Mouse (Mus musculus) mature B cell (primary cell): ENCODE data around the gene Csad.

ENCODE experiments used
- in situ Hi-C: fragments of 300-500 bp; cut with MboI; formaldehyde crosslinking; loops from 2 replicates; pipeline ENCODE4 v1.14.3; 2019

The Csad gene

DNA sequence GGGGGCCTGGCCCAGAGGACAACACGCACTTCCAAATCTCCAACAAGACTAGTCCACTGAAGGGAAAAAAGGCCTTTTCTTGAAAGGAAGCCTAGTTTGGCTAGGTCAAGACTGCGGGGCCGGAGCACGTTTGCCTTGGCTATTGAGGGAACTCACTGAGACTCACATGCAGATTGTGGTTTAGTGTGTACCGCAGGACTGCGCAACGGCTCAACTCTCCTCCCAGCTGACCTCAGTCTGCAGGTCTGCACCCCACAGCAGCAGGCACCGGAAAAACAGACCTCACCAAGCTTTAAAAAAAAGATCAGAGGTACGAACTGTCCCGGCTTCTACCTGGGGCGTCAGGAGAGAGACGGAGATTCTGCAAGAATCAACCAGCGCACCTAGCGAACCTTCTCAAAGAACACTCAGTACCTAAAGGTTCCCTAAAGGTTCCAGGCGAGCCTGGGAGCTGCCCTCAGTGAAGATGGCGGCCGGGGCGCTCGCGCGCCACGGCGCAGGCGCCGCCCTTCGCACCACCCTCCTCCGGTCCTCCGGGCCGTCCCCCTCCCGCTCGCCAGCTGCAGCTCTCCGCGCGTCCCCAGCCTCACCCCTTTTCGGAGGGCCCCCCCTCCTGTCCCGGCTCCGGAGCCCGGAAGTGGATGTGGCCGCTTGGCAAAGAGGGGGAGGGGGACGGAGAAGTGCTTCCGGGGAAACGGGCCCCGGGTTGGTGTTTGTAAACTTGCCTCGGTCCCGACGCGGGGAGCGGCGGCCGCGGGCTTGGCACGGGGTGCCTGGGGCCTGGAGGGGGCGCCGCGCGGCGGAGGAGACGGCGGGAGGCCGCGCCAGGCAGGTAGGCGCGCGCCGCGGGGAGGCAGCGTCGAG is 1.3 kb downstream of the Csad start, which contains the start of gene Zfp740:
TSS of gene Zfp740 (plus strand) at position 279 of the 864 bp plus-strand sequence.
- in situ Hi-C loops = no loop called here

GRCm38 (mm10) chr15:102198841-102199240 is 5.7 kb downstream of the Csad start:
- in situ Hi-C loops = no loop called here

DNA sequence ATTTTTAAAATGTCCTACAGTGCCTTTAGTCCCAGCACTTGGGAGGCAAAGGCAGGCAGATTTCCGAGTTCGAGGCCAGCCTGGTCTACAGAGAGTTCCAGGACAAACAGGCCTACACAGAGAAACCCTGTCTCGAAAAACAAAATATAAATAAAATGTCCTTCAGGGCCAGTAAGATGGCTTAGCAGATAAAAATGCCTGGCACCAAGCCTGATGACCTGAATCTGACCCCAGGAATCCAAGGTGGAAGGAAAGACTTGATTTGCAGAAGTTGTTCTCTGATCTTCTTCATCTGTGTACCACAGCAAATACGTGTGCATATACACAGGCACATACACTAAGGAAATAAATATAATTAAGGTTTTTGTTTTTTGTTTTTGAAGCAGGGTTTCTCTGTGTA is 9.2 kb downstream of the Csad start:
- in situ Hi-C loops = no loop called here

GRCm38 (mm10) chr15:102194439-102194838 is 10.1 kb downstream of the Csad start:
- in situ Hi-C loops = no loop called here

GRCm38 (mm10) chr15:102193652-102194051 is 10.9 kb downstream of the Csad start:
- in situ Hi-C loops = no loop called here

- in situ Hi-C loops = no loop called here
Observed at GRCm38 (mm10) chr15:102192820-102193386, 11.6 kb downstream of the Csad start.

- in situ Hi-C loops = no loop called here
Observed at GRCm38 (mm10) chr15:102192271-102192812, 12.2 kb downstream of the Csad start.

- in situ Hi-C loops = no loop called here
Observed at GRCm38 (mm10) chr15:102191699-102192098, 12.8 kb downstream of the Csad start.

GRCm38 (mm10) chr15:102188883-102189282 is 15.6 kb downstream of the Csad start:
- in situ Hi-C loops = no loop called here

GRCm38 (mm10) chr15:102188096-102188495 is 16.4 kb downstream of the Csad start:
- in situ Hi-C loops = no loop called here

DNA sequence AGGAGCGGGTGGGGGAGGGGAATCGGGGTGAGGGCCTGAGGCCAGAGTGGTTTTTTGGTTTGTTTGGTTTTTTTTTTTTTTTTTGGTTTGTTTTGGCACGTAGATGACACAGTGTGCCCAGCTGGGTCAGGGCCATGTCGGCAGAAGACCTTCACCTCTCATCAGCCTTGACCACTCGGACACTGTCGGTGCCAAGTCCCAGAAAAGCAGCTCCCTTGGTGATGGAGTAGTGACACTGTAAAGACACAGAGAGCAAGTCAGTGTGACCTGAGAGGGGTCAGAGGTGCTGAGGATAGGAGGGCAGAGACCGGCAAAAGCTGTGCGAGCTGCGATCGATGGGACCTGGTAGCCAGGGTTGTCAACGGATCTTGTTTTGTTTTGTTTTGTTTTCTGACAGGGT is 18.3 kb downstream of the Csad start:
- in situ Hi-C loops = no loop called here

DNA sequence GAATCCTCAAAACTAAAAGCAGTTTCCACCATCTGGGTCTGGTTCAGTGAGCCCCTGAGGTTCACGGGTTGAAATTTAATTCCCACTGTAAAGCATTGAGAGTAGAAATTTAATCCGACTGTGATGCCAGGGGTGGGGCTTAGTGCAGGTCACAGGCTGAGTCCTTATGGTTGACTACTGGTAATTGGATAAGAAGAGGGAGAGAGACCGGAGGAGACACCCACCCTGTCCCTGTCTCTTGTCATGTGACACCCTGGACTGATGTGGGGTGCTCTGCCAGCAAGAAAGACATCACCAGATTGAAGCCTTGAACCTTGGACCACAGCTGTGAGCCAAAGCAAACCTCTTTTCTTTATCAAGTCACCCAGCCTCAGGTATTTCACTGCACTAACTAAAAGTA is 21.4 kb downstream of the Csad start:
- in situ Hi-C loops = no loop called here

GRCm38 (mm10) chr15:102179924-102180323 is 24.6 kb downstream of the Csad start:
- in situ Hi-C loops = loop anchor here (5.0 kb wide), 1 partner anchor 42 kb away; no protein-coding TSS in a partner anchor

GRCm38 (mm10) chr15:102179106-102179505 is 25.4 kb downstream of the Csad start:
- in situ Hi-C loops = loop anchor here (5.0 kb wide), 1 partner anchor 43 kb away; no protein-coding TSS in a partner anchor

- in situ Hi-C loops = loop anchor here (5.0 kb wide), 1 partner anchor 44 kb away; no protein-coding TSS in a partner anchor
Observed at GRCm38 (mm10) chr15:102178279-102178678, 26.2 kb downstream of the Csad start.

DNA sequence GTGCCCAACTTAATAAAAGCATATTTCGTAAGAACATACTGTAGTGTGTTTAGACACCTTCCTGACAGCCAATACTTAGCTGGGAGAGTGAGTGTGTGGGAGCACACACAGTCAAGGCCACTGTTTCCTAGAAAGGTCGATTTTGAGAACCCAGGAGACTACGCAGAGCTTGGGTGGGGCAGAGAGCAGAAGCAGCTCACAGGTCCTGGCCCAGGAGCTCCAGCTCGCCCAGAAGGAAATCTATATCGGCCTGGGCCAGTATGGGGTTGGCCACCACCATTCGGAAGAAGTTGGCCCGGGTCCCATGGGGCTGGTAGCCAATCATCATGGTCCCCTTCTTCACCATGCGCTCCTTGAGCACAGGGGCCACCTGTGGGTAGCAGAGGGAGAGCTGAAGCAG is 27.1 kb downstream of the Csad start:
- in situ Hi-C loops = loop anchor here (5.0 kb wide), 1 partner anchor 45 kb away; no protein-coding TSS in a partner anchor

GRCm38 (mm10) chr15:102176571-102177316 is 27.8 kb downstream of the Csad start:
- in situ Hi-C loops = loop anchor here (5.0 kb wide), 1 partner anchor 46 kb away; no protein-coding TSS in a partner anchor

GRCm38 (mm10) chr15:102175736-102176319 is 28.7 kb downstream of the Csad start:
- in situ Hi-C loops = loop anchor here (5.0 kb wide), 1 partner anchor 46 kb away; no protein-coding TSS in a partner anchor

DNA sequence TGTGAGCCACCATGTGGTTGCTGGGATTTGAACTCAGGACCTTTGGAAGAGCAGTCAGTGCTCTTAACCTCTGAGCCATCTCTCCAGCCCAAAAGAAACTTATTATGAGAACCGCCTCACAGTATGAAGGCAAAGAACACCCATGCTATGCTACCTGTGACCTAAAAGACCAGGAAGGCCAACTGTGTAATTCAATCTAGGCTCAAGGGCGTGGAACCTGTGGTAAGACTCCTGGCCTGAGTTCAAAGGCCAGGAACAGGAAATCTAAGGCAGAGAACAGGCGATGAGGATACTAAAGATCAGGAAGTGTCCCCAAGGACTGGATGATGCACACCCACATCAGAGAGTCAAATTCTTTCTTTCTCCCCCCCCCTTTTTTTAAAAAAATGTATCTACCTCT is 30.9 kb downstream of the Csad start:
- in situ Hi-C loops = no loop called here

DNA sequence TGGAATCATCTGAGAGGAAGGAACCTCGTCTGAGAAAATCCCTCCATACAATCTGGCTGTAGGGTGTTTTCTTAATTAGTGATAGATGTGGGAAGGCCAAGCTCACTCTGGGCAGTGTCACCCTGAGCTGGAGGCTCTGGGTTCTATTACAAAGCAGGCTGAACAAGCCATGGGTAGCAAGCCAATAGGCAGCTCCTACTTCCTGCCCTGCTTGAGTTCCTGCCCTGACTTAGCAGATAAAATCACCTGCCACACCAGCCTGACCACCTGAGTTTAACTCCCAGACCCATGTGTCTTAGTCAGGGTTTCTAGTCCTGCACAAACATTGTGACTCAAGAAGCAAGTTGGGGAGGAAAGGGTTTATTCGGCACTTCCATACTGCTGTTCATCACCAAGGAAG is 35.5 kb downstream of the Csad start:
- in situ Hi-C loops = no loop called here

- in situ Hi-C loops = no loop called here
Observed at GRCm38 (mm10) chr15:102167620-102168021, 36.9 kb downstream of the Csad start.
